Mouse (Mus musculus) limb, embryonic 10.5 days (tissue): Measurements from ENCODE around the gene Havcr1. TPM values are rescaled to one million over a fixed set of nuclear protein-coding genes. Genes with fewer than 3 reads are reported as not detected.
"Not testable (repeated sequence)": the region's sequence is repeated elsewhere in the genome, so short reads cannot be mapped to it uniquely, and the experiment has no call there.

Experiments
- DNase-seq: peaks from one replicate; pipeline ENCODE4 v3.0.0-alpha.2; 2017; ENCODE audit warnings: low spot score
- H3K27ac ChIP-seq: fragments of 300-500 bp; sonication (generic); 2 replicates; pipeline ENCODE4 v1.5.1; 2016; ENCODE audit warnings: mild to moderate bottlenecking
- H3K27me3 ChIP-seq: fragments of 300-500 bp; sonication (generic); 2 replicates; pipeline ENCODE4 v1.6.1; 2016; ENCODE audit warnings: low read depth, mild to moderate bottlenecking; ENCODE audit not compliant: poor library complexity, severe bottlenecking
- H3K36me3 ChIP-seq: fragments of 300-500 bp; sonication (generic); 2 replicates; pipeline ENCODE4 v1.6.1; 2016; ENCODE audit warnings: mild to moderate bottlenecking, moderate library complexity
- H3K4me1 ChIP-seq: fragments of 300-500 bp; sonication (generic); 2 replicates; pipeline ENCODE4 v1.6.1; 2016
- H3K4me3 ChIP-seq: fragments of 300-500 bp; sonication (generic); 2 replicates; pipeline ENCODE4 v1.5.1; 2016; ENCODE audit warnings: mild to moderate bottlenecking, moderate library complexity
- H3K9me3 ChIP-seq: fragments of 300-500 bp; sonication (generic); replicated peaks from 2 replicates; pipeline ENCODE4 v1.6.1; 2016; ENCODE audit warnings: mild to moderate bottlenecking
- WGBS: fragments of 180-500 bp; shearing (Covaris S2); methylation state at CpG from one replicate; pipeline ENCODE4 v1.1.7; 2016; 5-methylcytosine and 5-hydroxymethylcytosine counted together
- polyA plus RNA-seq: library from polyadenylated mRNA; unstranded; fragments of >200 nt; fragmentation: Nextera tagmentation; extraction: Ambion mirVana; gene quantifications from 2 replicates; pipeline ENCODE4 v1.2.1, GENCODE M21; 2016

The Havcr1 gene
- polyA plus RNA-seq, 1 experiment from 2014 or later = not detected

DNA sequence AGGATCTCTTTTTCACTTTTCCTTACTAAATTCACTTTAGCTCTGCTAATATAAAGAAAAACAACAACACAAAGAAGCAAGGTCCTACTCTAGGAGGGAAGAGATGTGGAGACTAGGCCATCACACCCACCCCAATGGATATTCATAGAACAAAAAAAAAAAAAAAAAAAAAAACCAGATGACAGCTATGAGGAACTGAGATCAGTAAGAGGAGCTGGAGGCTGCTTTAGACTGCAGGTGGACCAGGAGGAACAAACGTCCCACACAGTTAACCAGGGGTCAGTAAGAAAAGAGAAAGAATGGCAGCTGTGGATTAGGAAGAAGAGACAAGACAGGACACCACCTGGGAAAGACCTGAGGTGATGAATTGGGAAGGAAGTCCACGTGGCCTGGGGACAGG is 13.1 kb downstream of the Havcr1 start:
- no peaks in the 10 kb centered on the region for H3K27me3 ChIP-seq
- H3K9me3 ChIP-seq = no peaks in the 10 kb centered on the region
- no peak overlapping the region for H3K27ac ChIP-seq
- no peak overlapping the region for H3K4me3 ChIP-seq
- no peaks in the 10 kb centered on the region for H3K36me3 ChIP-seq
- H3K4me1 ChIP-seq = no peaks in the 10 kb centered on the region
- no peak for DNase-seq
- WGBS = 57% methylated on average over 2 of the region's 2 CpGs

DNA sequence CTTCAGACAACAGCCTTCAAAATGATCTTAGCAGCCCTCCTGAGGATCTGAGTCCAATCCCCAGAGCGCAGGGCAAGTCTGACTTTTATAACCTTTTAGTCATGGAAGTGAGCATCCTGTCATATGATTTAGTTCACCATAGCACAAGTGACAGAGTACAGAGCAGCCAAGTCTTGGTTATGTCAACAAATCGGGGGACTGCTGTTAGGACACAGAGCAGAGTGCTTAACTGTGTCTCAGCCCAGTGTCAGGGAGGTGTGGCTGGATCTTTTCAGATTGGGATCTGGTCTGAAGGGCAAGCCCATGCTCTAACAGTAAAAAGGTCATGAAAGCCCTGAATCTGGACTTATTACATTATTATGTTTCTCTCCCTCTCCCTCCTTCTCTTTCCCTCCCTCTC is 18.8 kb downstream of the Havcr1 start:
- Histone ChIP-seq H3K27me3 (no peaks in the 10 kb centered on the region), H3K4me3 (no peak overlapping the region), H3K9me3 (no peaks in the 10 kb centered on the region), H3K36me3 (no peaks in the 10 kb centered on the region), H3K4me1 (no peaks in the 10 kb centered on the region), H3K27ac (no peak overlapping the region)
- no peak for DNase-seq
- WGBS = 42% methylated on average over 2 of the region's 2 CpGs

- Histone ChIP-seq H3K27ac (no peak overlapping the region), H3K4me1 (no peaks in the 10 kb centered on the region), H3K27me3 (no peaks in the 10 kb centered on the region), H3K9me3 (no peaks in the 10 kb centered on the region), H3K36me3 (no peaks in the 10 kb centered on the region), H3K4me3 (no peak overlapping the region)
- 92% methylated on average over 4 of the region's 4 CpGs for WGBS
- DNase-seq = no peak
Measured at GRCm38 (mm10) chr11:46754669-46755068, 19.8 kb downstream of the Havcr1 start.

DNA sequence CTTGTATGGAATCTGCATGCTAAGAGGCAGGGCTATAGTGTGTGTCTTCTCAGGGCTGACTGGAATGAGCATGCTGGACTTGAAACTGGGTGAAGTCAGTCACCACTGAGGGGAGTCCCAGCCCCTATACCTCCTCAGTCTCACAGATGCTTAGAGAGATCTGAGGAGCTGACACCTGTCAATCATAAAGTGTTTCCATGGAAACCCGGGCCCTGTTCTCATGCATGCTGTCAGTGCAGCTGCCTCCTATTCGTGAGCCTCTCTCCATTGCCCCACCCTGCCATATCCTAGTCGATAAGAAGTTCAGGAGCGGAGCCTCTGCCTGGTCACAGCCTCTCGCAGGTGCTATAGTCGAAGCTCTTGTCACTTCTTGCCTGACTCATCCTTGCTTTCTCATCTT is 20.8 kb downstream of the Havcr1 start:
- H3K4me3 ChIP-seq, H3K4me1 ChIP-seq, H3K36me3 ChIP-seq, DNase-seq, H3K27ac ChIP-seq, H3K27me3 ChIP-seq, H3K9me3 ChIP-seq: not testable (repeated sequence)
- WGBS = 95% methylated on average over 6 of the region's 6 CpGs

DNA sequence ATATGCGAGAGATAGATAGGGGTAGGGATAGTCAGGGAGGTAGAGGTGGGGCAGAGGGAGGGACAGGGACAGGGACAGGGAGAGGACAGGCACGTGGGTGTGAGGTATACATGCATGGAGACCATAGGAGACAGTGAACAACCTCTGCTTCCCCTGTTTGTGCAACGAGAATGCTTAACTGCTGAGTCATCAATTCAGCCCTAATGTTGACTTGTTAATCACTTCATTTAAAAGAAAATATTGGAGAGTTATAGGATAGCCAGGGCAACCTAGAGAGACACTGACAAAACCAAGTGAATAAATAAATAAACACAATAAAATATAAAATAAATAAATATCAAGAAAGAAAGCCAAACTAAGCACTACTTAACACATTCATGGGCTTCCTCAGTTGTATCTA is 42.0 kb downstream of the Havcr1 start:
- WGBS = 76% methylated on average over 3 of the region's 3 CpGs
- H3K36me3 ChIP-seq = no peaks in the 10 kb centered on the region
- H3K27me3 ChIP-seq = no peaks in the 10 kb centered on the region
- no peak for DNase-seq
- no peaks in the 10 kb centered on the region for H3K4me1 ChIP-seq
- no peaks in the 10 kb centered on the region for H3K9me3 ChIP-seq
- H3K4me3 ChIP-seq = no peak overlapping the region
- H3K27ac ChIP-seq = no peak overlapping the region

DNA sequence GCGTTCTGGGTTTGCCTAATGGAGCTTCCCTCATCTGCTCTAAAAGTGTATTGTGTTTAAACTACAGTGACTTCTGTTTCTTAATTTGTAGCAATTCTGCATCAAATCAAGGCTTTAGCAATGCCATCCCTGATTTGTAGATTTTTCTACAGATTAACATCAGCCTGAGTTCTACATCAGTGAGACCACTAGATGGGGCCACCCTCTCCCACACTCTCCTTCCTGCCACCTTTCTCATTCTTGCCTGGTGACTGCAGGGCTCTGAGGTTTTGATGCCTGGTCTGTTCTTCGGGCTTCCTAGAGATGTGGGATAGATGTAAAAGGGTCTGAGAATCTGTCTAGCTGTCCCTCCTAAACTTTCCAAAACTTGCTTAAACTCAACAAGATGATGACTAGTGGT is 44.9 kb downstream of the Havcr1 start:
- H3K9me3 ChIP-seq = no peaks in the 10 kb centered on the region
- no peaks in the 10 kb centered on the region for H3K27me3 ChIP-seq
- DNase-seq = no peak
- no peak overlapping the region for H3K27ac ChIP-seq
- 85% methylated on average over 2 of the region's 2 CpGs for WGBS
- H3K36me3 ChIP-seq = no peaks in the 10 kb centered on the region
- no peaks in the 10 kb centered on the region for H3K4me1 ChIP-seq
- no peak overlapping the region for H3K4me3 ChIP-seq

DNA sequence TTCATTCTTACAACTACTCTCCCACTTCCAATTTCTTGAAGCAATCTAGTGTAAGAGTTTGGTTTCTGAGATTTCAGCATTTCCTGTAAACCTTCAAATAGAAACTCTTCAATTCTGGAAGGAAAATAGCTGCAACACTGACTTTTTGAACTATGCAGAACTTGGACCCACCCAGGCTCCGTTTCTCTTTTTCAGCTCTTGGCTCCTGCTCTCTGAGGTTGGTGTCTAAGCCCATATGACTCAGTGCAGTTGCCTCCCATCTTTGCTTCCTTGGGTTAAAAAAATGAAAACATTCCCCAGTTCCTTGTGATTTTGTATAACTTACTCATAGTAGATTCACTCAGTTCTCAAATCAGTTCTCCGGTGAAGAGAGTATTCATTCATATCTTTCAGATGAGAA is 69.6 kb downstream of the Havcr1 start:
- 94% methylated on average over 2 of the region's 2 CpGs for WGBS
- Histone ChIP-seq H3K36me3 (no peaks in the 10 kb centered on the region), H3K27ac (no peak overlapping the region), H3K4me1 (no peaks in the 10 kb centered on the region), H3K27me3 (no peaks in the 10 kb centered on the region), H3K9me3 (no peaks in the 10 kb centered on the region), H3K4me3 (no peak overlapping the region)
- no peak for DNase-seq

- WGBS = 88% methylated on average over 5 of the region's 5 CpGs
- Histone ChIP-seq H3K4me1 (no peaks in the 10 kb centered on the region), H3K9me3 (no peaks in the 10 kb centered on the region), H3K36me3 (no peaks in the 10 kb centered on the region), H3K27me3 (no peaks in the 10 kb centered on the region), H3K27ac (no peak within 1 kb of the TSS), H3K4me3 (no peak within 1 kb of the TSS)
- no peak for DNase-seq
Measured at GRCm38 (mm10) chr11:46810511-46810910, 75.6 kb downstream of the Havcr1 start, which contains the start of gene Timd4. Gene Timd4 (plus strand): TSS chr11:46810800.

DNA sequence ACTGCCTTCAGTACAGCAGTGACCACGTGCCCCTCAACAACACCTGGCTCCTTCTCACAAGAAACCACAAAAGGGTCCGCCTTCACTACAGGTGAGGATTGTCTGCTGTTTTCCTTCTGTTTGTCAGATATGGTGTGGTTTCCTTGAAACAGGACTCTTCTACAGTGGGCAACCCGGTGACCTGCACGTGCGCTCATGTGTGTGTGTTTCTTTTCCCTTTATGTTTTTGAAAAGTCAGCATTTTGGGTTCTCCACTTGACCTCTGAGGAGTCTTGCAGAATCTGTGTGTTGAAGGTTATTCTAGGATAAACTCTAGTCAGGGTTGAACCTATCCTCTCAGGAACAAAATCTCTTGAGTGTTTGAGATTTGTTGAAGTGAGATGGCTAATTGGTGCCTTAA is 82.8 kb downstream of the Havcr1 start:
- Histone ChIP-seq H3K27me3 (no peaks in the 10 kb centered on the region), H3K4me1 (no peaks in the 10 kb centered on the region), H3K4me3 (no peak overlapping the region), H3K27ac (no peak overlapping the region), H3K9me3 (no peaks in the 10 kb centered on the region), H3K36me3 (no peaks in the 10 kb centered on the region)
- no peak for DNase-seq
- 94% methylated on average over 5 of the region's 5 CpGs for WGBS

DNA sequence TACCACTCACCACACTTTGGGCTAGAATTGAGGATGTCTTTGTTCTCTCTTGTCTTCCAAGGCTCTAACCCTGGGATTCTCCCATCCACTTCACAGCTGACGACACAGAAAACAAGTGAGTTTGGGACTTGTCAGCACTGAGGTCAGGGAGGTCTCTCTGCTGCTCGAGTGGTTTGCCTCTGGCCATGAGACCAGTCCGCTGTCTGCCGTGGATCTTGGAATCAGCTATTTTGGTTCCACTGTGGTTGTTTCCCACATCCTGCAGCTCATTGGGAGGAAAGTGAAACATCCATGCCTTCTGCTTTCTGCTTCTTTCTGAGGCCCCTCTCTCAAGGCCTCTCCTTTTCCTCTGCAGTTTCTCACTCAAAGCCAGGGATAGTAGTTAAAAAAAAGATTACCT is 85.0 kb downstream of the Havcr1 start:
- no peak overlapping the region for H3K4me3 ChIP-seq
- no peak for DNase-seq
- H3K9me3 ChIP-seq = no peaks in the 10 kb centered on the region
- no peak overlapping the region for H3K27ac ChIP-seq
- no peaks in the 10 kb centered on the region for H3K27me3 ChIP-seq
- no peaks in the 10 kb centered on the region for H3K4me1 ChIP-seq
- H3K36me3 ChIP-seq = no peaks in the 10 kb centered on the region
- 61% methylated on average over 4 of the region's 4 CpGs for WGBS

Other genes with a start within 250 kb of the Havcr1 start
- not detected in 2 replicates for gene Gm12169, start 210.9 kb upstream of the Havcr1 start, polyA plus RNA-seq
- not detected in 2 replicates for gene BC053393, start 163.5 kb upstream of the Havcr1 start, polyA plus RNA-seq
- gene Dppa1, start 105.8 kb upstream of the Havcr1 start, polyA plus RNA-seq = not detected in 2 replicates
- gene Timd2, start 28.0 kb upstream of the Havcr1 start, polyA plus RNA-seq = 0.20 TPM in 1 of 2 replicates, not detected in the other
- gene Timd4, start 75.7 kb downstream of the Havcr1 start, polyA plus RNA-seq = 0.09 and 0.10 TPM in 2 replicates